Mouse (Mus musculus) heart, adult 2 months (tissue): Measurements from ENCODE around the gene Gm13871.
"Not testable (repeated sequence)": the region's sequence is repeated elsewhere in the genome, so short reads cannot be mapped to it uniquely, and the experiment has no call there.

Source experiments
- CTCF ChIP-seq: fragments of 200-600 bp; IDR thresholded peaks from 2 replicates; pipeline ENCODE4 v1.8.1; 2022; ENCODE audit warnings: antibody characterized with exemption, mild to moderate bottlenecking, moderate library complexity
- EP300 ChIP-seq: fragments of 200-500 bp; IDR thresholded peaks from 2 replicates; pipeline ENCODE4 v1.6.1; 2011; ENCODE audit warnings: low read depth, low read length, control low read depth; ENCODE audit not compliant: insufficient read depth
- POLR2A ChIP-seq: fragments of 200-500 bp; IDR thresholded peaks from 2 replicates; pipeline ENCODE4 v1.6.1; 2011; ENCODE audit warnings: mild to moderate bottlenecking, low read depth, low read length, control low read depth; ENCODE audit not compliant: insufficient read depth

- not testable (repeated sequence) for TF ChIP-seq POLR2A, CTCF, EP300
Observed at GRCm38 (mm10) chr4:73920660-73921059, 14.9 kb upstream of the Gm13871 start, which contains the start of gene Gm11756.
